ENCODE assay signal across 18 mouse cellular contexts in the genomic region with DNA sequence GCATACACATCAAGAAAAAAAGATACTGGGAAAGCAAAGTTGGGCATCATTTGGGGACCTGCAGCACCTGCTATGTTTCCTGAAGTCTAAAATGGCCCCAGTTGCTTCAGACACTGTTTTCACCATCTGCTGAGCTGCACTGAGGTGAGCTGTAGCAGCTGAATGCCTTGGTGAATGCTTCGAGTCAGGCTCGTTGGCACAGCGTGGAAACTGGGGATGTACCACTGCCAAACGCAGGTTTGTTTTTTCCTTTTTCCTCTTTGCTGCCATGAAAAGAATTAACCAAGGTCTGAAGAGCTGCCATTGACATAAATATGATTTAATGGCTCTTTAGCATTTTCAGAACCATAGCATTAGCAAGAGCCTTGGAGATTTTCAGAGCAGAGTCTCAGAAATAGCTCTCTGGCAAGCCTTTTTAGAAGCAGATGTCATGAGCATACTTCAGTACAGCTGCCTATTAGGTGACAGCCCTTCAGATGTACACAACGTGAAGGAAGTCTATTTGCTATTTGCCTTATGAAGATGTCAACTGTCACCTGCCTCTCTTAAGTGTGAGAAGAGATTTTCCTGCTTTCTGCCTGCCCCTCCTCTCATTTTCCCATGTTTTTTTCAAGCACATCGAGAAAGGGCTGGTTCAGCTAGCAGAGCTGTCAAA.
DNase-seq lines count a peak whose midpoint lies in the region; ATAC-seq and TF ChIP-seq lines count a peak whose summit lies in the region.
"Had no signal": no experiment of that assay in that cellular context is flagged by ENCODE, and none has a peak within 500 bp of the region (broad histone marks: within the 10 kb centered on the region; RNA-seq: fewer than 3 reads in every experiment).

No protein-coding gene starts in this region.

- no peaks in the 10 kb centered on the region for H3K9me3 ChIP-seq in forebrain, embryonic 15.5 days
- no peaks in the 10 kb centered on the region for H3K9me3 ChIP-seq in forebrain, embryonic 10.5 days
- H3K9me3 ChIP-seq: intestine, embryonic 15.5 days; liver, embryonic 12.5 days; midbrain, embryonic 12.5 days; neural tube, embryonic 13.5 days had no signal

- WGBS in forebrain, embryonic 15.5 days, result 47% methylated on average over 6 of the region's 6 CpGs
- 88% methylated on average over 6 of the region's 6 CpGs for WGBS in forebrain, embryonic 10.5 days

- H3K4me3 ChIP-seq in forebrain, embryonic 15.5 days, result no peak overlapping the region
- H3K4me3 ChIP-seq in forebrain, embryonic 10.5 days, result no peak overlapping the region
- H3K4me3 ChIP-seq: gastrocnemius, adult 2 months; heart, adult 2 months; intestine, embryonic 15.5 days; liver, embryonic 12.5 days; midbrain, embryonic 12.5 days; neural tube, embryonic 13.5 days had no signal

- H3K4me1 ChIP-seq in forebrain, embryonic 15.5 days, result peaks cover 6% of the 10 kb centered on the region; the same call in 1 of the 2 replicates
- no peaks in the 10 kb centered on the region for H3K4me1 ChIP-seq in forebrain, embryonic 10.5 days
- H3K4me1 ChIP-seq: intestine, embryonic 15.5 days; liver, embryonic 12.5 days; midbrain, embryonic 12.5 days; neural tube, embryonic 13.5 days had no signal

- H3K27me3 ChIP-seq in forebrain, embryonic 15.5 days, result no peaks in the 10 kb centered on the region
- H3K27me3 ChIP-seq in forebrain, embryonic 10.5 days (ENCODE audit: poor library complexity, severe bottlenecking), result no peaks in the 10 kb centered on the region
- H3K27me3 ChIP-seq: intestine, embryonic 15.5 days; liver, embryonic 12.5 days; midbrain, embryonic 12.5 days; neural tube, embryonic 13.5 days had no signal

- peak; percentile 61; the same call in 1 of the 2 replicates for ATAC-seq in forebrain, embryonic 15.5 days (replicated peaks)
- ATAC-seq: intestine, embryonic 15.5 days; liver, embryonic 12.5 days had no signal

- no peaks in the 10 kb centered on the region for H3K36me3 ChIP-seq in forebrain, embryonic 15.5 days
- H3K36me3 ChIP-seq in forebrain, embryonic 10.5 days (replicated peaks), result no peaks in the 10 kb centered on the region
- H3K36me3 ChIP-seq: intestine, embryonic 15.5 days; liver, embryonic 12.5 days; midbrain, embryonic 12.5 days; neural tube, embryonic 13.5 days had no signal

- intact Hi-C loops in left cerebral cortex, postnatal 25 days (cut with DNase I), result no loop called here

- TF ChIP-seq CTCF in brain, embryonic 14.5 days (IDR thresholded peaks at IDR 0.05; ENCODE audit: borderline replicate concordance, extremely low read depth, insufficient read depth, insufficient read length), result no peak

- H3K4me2 ChIP-seq in forebrain, embryonic 15.5 days (replicated peaks), result no peak overlapping the region
- H3K4me2 ChIP-seq: intestine, embryonic 15.5 days; liver, embryonic 12.5 days; midbrain, embryonic 12.5 days; neural tube, embryonic 13.5 days had no signal

- no peak overlapping the region for H3K27ac ChIP-seq in forebrain, embryonic 15.5 days (replicated peaks)
- no peak overlapping the region for H3K27ac ChIP-seq in forebrain, embryonic 10.5 days
- H3K27ac ChIP-seq: gastrocnemius, adult 2 months; heart, adult 2 months; intestine, embryonic 15.5 days; liver, embryonic 12.5 days; midbrain, embryonic 12.5 days; neural tube, embryonic 13.5 days had no signal

- no peak for DNase-seq in forebrain, embryonic 10.5 days (ENCODE audit: extremely low spot score, low spot score)
- peak; percentile 1 to 3 for DNase-seq in layer of hippocampus, postnatal 14 days (ENCODE audit: low spot score in 2 of 2)
- no peak for DNase-seq in layer of hippocampus, adult 11-12 months (ENCODE audit: low spot score)
- peak; percentile 68 for DNase-seq in brain, embryonic 14.5 days (ENCODE audit: low read depth)
- DNase-seq in left cerebral cortex, postnatal 25 days (ENCODE audit: low spot score in 2 of 2), result peak; percentile 6 to 14
- no peak for DNase-seq in neural tube, embryonic 10.5 days (ENCODE audit: extremely low spot score, low spot score)
- DNase-seq in spleen, postnatal 14 days (ENCODE audit: low spot score in 2 of 2), result no peak
- DNase-seq: adrenal gland, postnatal 14 days; gastrocnemius, adult 2 months; heart, adult 2 months; heart, postnatal 10 days; kidney, postnatal 10 days; lung, postnatal 10 days had no signal

- TF ChIP-seq POLR2A in brain, embryonic 14.5 days (IDR thresholded peaks at IDR 0.05; ENCODE audit: borderline replicate concordance, extremely low read depth, insufficient read depth, insufficient read length, poor library complexity, severe bottlenecking), result no peak

- no peak overlapping the region for H3K9ac ChIP-seq in forebrain, embryonic 15.5 days (replicated peaks)
- H3K9ac ChIP-seq: intestine, embryonic 15.5 days; liver, embryonic 12.5 days; midbrain, embryonic 12.5 days; neural tube, embryonic 13.5 days had no signal

Comparison
In these comparisons a context has a peak if more than half of its experiments do, and no peak if none do; other contexts are left out.
1. DNase-seq: peak in layer of hippocampus, postnatal 14 days (2 of 2), brain, embryonic 14.5 days (single experiment) and left cerebral cortex, postnatal 25 days (2 of 2); none in forebrain, embryonic 10.5 days (single experiment), layer of hippocampus, adult 11-12 months (single experiment), neural tube, embryonic 10.5 days (single experiment) and spleen, postnatal 14 days (0 of 2).